Mouse (Mus musculus) heart, embryonic 14.5 days (tissue): ENCODE measurements at regions not wholly inside any gene's neighbourhood (a gene's known extent, or its start where the extent isn't known, plus 50 kb on each side); places are given as distances from the start of the nearest gene placed in this dataset.

Experiments used
- ATAC-seq: fragments of 200-750 bp; cut with Nextera tagmentation; 2 replicates; pipeline ENCODE4 v1.8.0; 2017; ENCODE audit warnings: low read depth, moderate TSS enrichment; ENCODE audit not compliant: insufficient number of reproducible peaks, insufficient read depth, low FRiP score
- H3K27ac ChIP-seq, 2 experiments: fragments of 200-500 bp in 1 of 2; fragments of 300-500 bp in 1 of 2; sonication (generic) in 1 of 2; replicated peaks in 1 of 2; 2 replicates each; pipeline ENCODE4 v1.5.1; 2012 to 2014; ENCODE audit warnings: low read depth in 2 of 2, low read length in 2 of 2, control low read depth in 1 of 2, mild to moderate bottlenecking in 1 of 2, mixed read lengths in 1 of 2; ENCODE audit not compliant: control insufficient read depth in 1 of 2, insufficient read depth in 1 of 2
- H3K27me3 ChIP-seq: fragments of 300-500 bp; sonication (generic); 2 replicates; pipeline ENCODE4 v1.6.1; 2014; ENCODE audit warnings: mild to moderate bottlenecking, low read length, control low read depth; ENCODE audit not compliant: control insufficient read depth, insufficient read depth
- H3K36me3 ChIP-seq: fragments of 300-500 bp; sonication (generic); 2 replicates; pipeline ENCODE4 v1.6.1; 2014; ENCODE audit warnings: mild to moderate bottlenecking, control low read depth, low read length, mixed read lengths; ENCODE audit not compliant: control insufficient read depth, insufficient read depth
- H3K4me1 ChIP-seq, 2 experiments: fragments of 200-500 bp in 1 of 2; fragments of 300-500 bp in 1 of 2; sonication (generic) in 1 of 2; 2 replicates each; pipeline ENCODE4 v1.6.1; 2012 to 2014; ENCODE audit warnings: low read length in 2 of 2, control low read depth in 1 of 2, mixed read lengths in 1 of 2; ENCODE audit not compliant: control insufficient read depth in 2 of 2, insufficient read depth in 2 of 2
- H3K4me2 ChIP-seq: fragments of 300-500 bp; sonication (generic); 2 replicates; pipeline ENCODE4 v1.6.1; 2014; ENCODE audit warnings: mild to moderate bottlenecking, low read length
- H3K4me3 ChIP-seq, 2 experiments: fragments of 200-500 bp in 1 of 2; fragments of 300-500 bp in 1 of 2; sonication (generic) in 1 of 2; 2 replicates each; pipeline ENCODE4 v1.5.1; 2012 to 2014; ENCODE audit warnings: low read length in 2 of 2, mild to moderate bottlenecking in 2 of 2, control low read depth in 1 of 2, low read depth in 1 of 2, moderate library complexity in 1 of 2; ENCODE audit not compliant: control insufficient read depth in 1 of 2, insufficient read depth in 1 of 2
- H3K9ac ChIP-seq: fragments of 300-500 bp; sonication (generic); 2 replicates; pipeline ENCODE4 v1.6.1; 2014; ENCODE audit warnings: mild to moderate bottlenecking, low read length
- H3K9me3 ChIP-seq: fragments of 300-500 bp; sonication (generic); 2 replicates; pipeline ENCODE4 v1.6.1; 2016; ENCODE audit warnings: low read length, control low read depth; ENCODE audit not compliant: control insufficient read depth
- WGBS: fragments of 180-500 bp; shearing (Covaris S2); extraction: QIAGEN DNeasy Blood & Tissue Kit; methylation state at CpG from one replicate; pipeline ENCODE4 v1.1.7; 2014; 5-methylcytosine and 5-hydroxymethylcytosine counted together

- no peak overlapping the region for H3K27ac ChIP-seq
- no peak for ATAC-seq
- no peaks in the 10 kb centered on the region for H3K9me3 ChIP-seq
- H3K4me2 ChIP-seq: no peak overlapping the region
- H3K36me3 ChIP-seq: no peaks in the 10 kb centered on the region
- H3K27me3 ChIP-seq: no peaks in the 10 kb centered on the region
- H3K4me1 ChIP-seq: no peaks in the 10 kb centered on the region
- H3K9ac ChIP-seq: no peak overlapping the region
- 53% methylated on average over 1 of the region's 1 CpGs for WGBS
- no peak overlapping the region for H3K4me3 ChIP-seq
These were observed 88.0 kb upstream of the Nr2f2 start for GRCm38 (mm10) chr7:70454525-70454924.

- Histone ChIP-seq H3K4me1 (no peaks in the 10 kb centered on the region), H3K4me2 (no peak overlapping the region), H3K27me3 (no peaks in the 10 kb centered on the region), H3K9ac (no peak overlapping the region), H3K27ac (no peak overlapping the region), H3K4me3 (no peak overlapping the region), H3K9me3 (no peaks in the 10 kb centered on the region), H3K36me3 (no peaks in the 10 kb centered on the region)
- 71% methylated on average over 4 of the region's 4 CpGs for WGBS
- no peak for ATAC-seq
These were observed 86.3 kb upstream of the Nr2f2 start for GRCm38 (mm10) chr7:70452816-70453215.

GRCm38 (mm10) chr7:70438908-70439307 is 72.4 kb upstream of the Nr2f2 start:
- ATAC-seq: no peak
- Histone ChIP-seq H3K36me3 (no peaks in the 10 kb centered on the region), H3K27ac (no peak overlapping the region), H3K4me2 (no peak overlapping the region), H3K4me3 (no peak overlapping the region), H3K4me1 (no peaks in the 10 kb centered on the region), H3K9me3 (no peaks in the 10 kb centered on the region), H3K27me3 (no peaks in the 10 kb centered on the region), H3K9ac (no peak overlapping the region)
- 87% methylated on average over 6 of the region's 6 CpGs for WGBS

- no peak for ATAC-seq
- 49% methylated on average over 8 of the region's 8 CpGs for WGBS
- no peak overlapping the region for H3K9ac ChIP-seq
These were observed 67.3 kb upstream of the Nr2f2 start for GRCm38 (mm10) chr7:70433838-70434237.

GRCm38 (mm10) chr7:70433358-70433757 is 66.8 kb upstream of the Nr2f2 start:
- no peak overlapping the region for H3K4me2 ChIP-seq
- no peaks in the 10 kb centered on the region for H3K36me3 ChIP-seq
- 83% methylated on average over 6 of the region's 6 CpGs for WGBS
- ATAC-seq: no peak
- H3K4me1 ChIP-seq: no peaks in the 10 kb centered on the region
- no peak overlapping the region for H3K4me3 ChIP-seq
- H3K9ac ChIP-seq: no peak overlapping the region
- no peaks in the 10 kb centered on the region for H3K27me3 ChIP-seq
- H3K27ac ChIP-seq: no peak overlapping the region
- no peaks in the 10 kb centered on the region for H3K9me3 ChIP-seq

More at GRCm38 (mm10) chr7:70433838-70434237, 67.3 kb upstream of the Nr2f2 start:
- H3K4me2 ChIP-seq: no peak overlapping the region
- no peak overlapping the region for H3K27ac ChIP-seq
- no peaks in the 10 kb centered on the region for H3K4me1 ChIP-seq
- no peaks in the 10 kb centered on the region for H3K9me3 ChIP-seq
- H3K36me3 ChIP-seq: no peaks in the 10 kb centered on the region
- H3K4me3 ChIP-seq: no peak overlapping the region
- no peaks in the 10 kb centered on the region for H3K27me3 ChIP-seq

- H3K4me2 ChIP-seq: no peak overlapping the region
- no peak overlapping the region for H3K9ac ChIP-seq
- ATAC-seq: no peak
- H3K4me3 ChIP-seq: no peak overlapping the region
- H3K36me3 ChIP-seq: no peaks in the 10 kb centered on the region
- no peaks in the 10 kb centered on the region for H3K4me1 ChIP-seq
- no peak overlapping the region for H3K27ac ChIP-seq
- WGBS: 71% methylated on average over 2 of the region's 2 CpGs
- no peaks in the 10 kb centered on the region for H3K9me3 ChIP-seq
- no peaks in the 10 kb centered on the region for H3K27me3 ChIP-seq
These were observed 65.2 kb upstream of the Nr2f2 start for GRCm38 (mm10) chr7:70431712-70432111.

GRCm38 (mm10) chr7:70429326-70429725 is 62.8 kb upstream of the Nr2f2 start:
- Histone ChIP-seq H3K4me3 (no peak overlapping the region), H3K27ac (no peak overlapping the region), H3K4me2 (no peak overlapping the region), H3K4me1 (no peaks in the 10 kb centered on the region), H3K9me3 (no peaks in the 10 kb centered on the region), H3K36me3 (no peaks in the 10 kb centered on the region), H3K9ac (no peak overlapping the region), H3K27me3 (no peaks in the 10 kb centered on the region)
- no peak for ATAC-seq
- 44% methylated on average over 2 of the region's 2 CpGs for WGBS

GRCm38 (mm10) chr7:70424231-70424620 is 57.7 kb upstream of the Nr2f2 start:
- no peaks in the 10 kb centered on the region for H3K36me3 ChIP-seq
- H3K4me1 ChIP-seq: no peaks in the 10 kb centered on the region
- H3K4me2 ChIP-seq: no peak overlapping the region
- no peak overlapping the region for H3K27ac ChIP-seq
- no peak for ATAC-seq
- no peak overlapping the region for H3K9ac ChIP-seq
- no peaks in the 10 kb centered on the region for H3K27me3 ChIP-seq
- no peak overlapping the region for H3K4me3 ChIP-seq
- no peaks in the 10 kb centered on the region for H3K9me3 ChIP-seq
- 78% methylated on average over 4 of the region's 4 CpGs for WGBS
